Mouse (Mus musculus) spleen, adult 2 months (tissue): Measurements from ENCODE around the gene Polr2c.

ENCODE experiments used
- CTCF ChIP-seq: fragments of 200-500 bp; IDR thresholded peaks from 2 replicates; pipeline ENCODE4 v1.5.1; 2011; ENCODE audit warnings: mild to moderate bottlenecking, inconsistent platforms; ENCODE audit not compliant: insufficient read depth, insufficient read length, insufficient replicate concordance; ENCODE audit errors: extremely low read depth
- POLR2A ChIP-seq: fragments of 200-500 bp; IDR thresholded peaks from 2 replicates; pipeline ENCODE4 v1.6.1; 2011; ENCODE audit warnings: low read depth, low read length, inconsistent platforms

- TF ChIP-seq CTCF (peak; percentile 20; the same call in 1 of the 2 replicates), POLR2A (no peak)
Observed at GRCm38 (mm10) chr8:94814556-94814955, 42.7 kb upstream of the Polr2c start.
